Mouse (Mus musculus) lung, postnatal 0 days (tissue): ENCODE results near the gene Castor1.
"Not testable (repeated sequence)": the region's sequence is repeated elsewhere in the genome, so short reads cannot be mapped to it uniquely, and the experiment has no call there.

Source experiments
- CTCF ChIP-seq: IDR thresholded peaks from 2 replicates; pipeline ENCODE4 v1.5.1; 2016; ENCODE audit warnings: antibody characterized with exemption, mild to moderate bottlenecking
- EP300 ChIP-seq: IDR thresholded peaks from 2 replicates; pipeline ENCODE4 v1.6.1; 2016; ENCODE audit warnings: antibody characterized with exemption, mild to moderate bottlenecking, control low read depth

DNA sequence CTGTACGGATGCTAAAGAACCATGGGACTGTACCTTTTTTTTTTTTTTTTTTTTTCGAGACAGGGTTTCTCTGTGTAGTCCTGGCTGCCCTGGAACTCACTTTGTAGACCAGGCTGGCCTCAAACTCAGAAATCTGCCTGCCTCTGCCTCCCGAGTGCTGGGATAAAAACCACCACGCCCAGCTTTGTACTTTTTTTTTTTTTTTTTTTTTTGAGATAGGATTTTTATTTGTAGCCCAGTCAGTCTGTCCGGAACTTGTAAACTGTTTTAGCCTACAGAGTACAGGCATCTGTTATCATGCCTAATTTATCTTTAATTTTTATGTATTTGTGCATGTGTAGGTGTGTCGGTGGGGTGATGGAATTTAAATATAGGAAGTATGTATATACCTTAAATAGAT is 32.5 kb upstream of the Castor1 start:
- not testable (repeated sequence) for TF ChIP-seq CTCF, EP300
